Mouse (Mus musculus): ENCODE measurements at regions not wholly inside any gene's neighbourhood (a gene's known extent, or its start where the extent isn't known, plus 50 kb on each side); places are given as distances from the start of the nearest gene placed in this dataset.

DNA sequence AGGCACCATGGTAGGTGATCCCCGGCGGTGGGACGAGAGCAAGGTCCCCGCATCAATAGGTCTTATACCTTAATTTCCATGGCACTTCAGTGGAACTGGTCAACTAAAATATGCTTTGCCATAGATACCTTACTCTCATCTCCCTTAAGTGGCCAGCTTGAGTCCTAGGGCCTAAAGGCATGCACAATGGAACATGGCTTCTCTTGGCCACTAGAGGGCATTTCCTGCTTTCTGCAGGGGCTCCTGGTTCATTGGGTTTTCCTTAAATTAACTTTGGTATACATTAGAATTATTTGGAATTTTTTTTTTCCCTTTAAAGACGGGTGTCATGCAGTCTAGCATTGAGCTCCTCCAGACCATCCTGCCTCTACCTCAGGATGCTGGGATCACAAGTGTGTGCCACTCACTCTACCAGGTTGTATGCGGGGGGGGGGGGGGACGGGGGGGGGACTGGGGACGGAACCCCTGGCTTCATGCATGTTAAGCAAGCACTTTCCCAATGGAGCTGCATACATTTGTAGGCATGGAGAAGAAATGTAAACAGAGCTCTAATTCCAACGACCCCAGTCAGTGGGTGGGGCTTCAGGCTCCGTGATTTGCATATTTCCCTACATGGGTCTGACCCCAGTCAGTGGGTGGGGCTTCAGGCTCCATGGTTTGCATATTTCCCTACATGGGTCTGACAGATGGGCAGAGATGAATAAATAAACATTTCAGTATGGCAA, 113.4 kb upstream of the Cpm start:
- no peak for DNase-seq (ENCODE audit: low spot score in 2 of 2)

DNA sequence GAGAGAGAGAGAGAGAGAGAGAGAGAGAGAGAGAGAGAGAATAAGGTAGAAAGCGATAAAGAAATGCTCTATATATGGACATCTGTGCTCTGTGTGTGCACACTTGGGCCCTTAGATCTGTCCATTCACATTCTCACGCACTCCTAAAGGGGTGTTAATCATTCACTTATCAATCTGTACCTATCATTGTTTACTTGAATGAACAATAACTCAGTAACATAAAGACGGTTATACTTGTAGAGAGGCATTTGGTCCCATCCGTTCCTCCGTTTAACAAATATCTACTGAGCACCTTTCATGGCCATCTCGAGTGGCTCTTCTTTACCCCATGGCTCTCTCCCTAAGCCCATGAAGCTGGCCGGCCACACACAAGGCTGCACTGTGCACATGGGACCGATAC, 114.3 kb upstream of the Cpm start:
- DNase-seq (ENCODE audit: low spot score in 2 of 2), result no peak

DNA sequence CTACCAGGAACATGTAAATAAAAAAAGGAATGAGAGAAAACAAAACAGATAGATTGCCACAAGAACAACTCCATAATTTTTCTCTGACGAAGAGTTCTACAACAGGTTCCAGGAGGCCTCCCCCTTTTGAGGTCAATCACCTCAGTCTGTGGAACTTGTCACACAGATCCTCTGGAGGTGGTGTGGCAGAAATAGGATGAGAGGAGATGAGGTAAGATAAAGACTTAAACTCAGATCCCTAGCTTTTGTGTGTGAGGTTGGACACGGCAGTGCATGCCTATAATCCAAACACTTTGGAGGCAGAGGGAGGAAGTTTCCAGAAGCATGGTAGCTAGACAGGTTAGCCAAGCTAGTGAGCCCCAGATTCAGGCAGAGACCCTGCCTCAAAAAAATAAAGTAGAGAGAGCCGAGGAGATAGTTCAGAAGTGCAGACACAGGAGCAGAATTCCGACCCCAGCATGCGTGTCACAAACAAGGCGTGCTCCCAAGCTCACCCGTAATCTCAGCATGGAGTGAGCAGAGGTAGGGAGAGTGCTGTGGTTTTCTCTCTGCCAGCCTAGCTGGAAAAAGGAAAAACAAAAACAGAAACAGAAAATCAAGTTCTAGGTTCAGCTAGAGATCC, 115.3 kb upstream of the Cpm start:
- no peak for DNase-seq (ENCODE audit: low spot score in 2 of 2)

DNA sequence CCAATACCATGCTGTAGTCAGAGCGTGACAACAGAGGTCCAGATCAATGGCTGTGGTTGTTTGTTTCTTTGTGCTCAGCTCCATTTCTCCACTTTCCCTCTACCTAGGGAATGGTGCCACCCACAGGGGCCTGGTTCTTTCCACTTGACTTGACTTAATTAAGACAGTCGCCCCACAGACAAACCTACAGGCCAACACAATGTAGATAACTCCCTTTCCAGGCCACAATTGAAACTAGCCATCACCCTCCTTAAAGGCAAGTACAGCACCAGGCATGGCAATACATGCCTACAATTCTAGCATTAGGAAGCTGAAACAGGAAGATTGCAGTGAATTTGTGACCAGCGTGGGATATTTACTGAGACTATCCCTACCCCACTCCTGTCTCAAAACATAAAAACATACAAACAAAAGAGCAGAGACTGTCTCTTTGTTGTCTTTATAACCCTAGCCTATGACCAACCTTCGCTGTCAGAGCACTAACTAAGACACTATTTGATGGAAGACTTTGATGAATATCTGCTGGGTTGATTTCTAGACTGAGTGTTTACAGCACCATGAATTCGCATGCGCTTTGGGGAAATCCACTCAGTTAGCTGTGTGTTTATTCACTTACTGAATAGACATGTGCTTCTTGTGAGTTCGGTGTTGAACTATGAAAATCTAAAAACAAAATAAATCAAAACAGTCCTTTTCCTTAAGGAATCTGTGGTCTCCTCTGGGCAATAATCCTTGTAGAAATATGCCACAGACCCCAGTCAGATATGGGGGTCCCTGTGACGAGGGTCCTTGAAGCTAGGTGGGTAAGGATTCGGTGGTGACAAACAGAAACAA, 116.7 kb upstream of the Cpm start:
- no peak for DNase-seq (ENCODE audit: low spot score in 2 of 2)

DNA sequence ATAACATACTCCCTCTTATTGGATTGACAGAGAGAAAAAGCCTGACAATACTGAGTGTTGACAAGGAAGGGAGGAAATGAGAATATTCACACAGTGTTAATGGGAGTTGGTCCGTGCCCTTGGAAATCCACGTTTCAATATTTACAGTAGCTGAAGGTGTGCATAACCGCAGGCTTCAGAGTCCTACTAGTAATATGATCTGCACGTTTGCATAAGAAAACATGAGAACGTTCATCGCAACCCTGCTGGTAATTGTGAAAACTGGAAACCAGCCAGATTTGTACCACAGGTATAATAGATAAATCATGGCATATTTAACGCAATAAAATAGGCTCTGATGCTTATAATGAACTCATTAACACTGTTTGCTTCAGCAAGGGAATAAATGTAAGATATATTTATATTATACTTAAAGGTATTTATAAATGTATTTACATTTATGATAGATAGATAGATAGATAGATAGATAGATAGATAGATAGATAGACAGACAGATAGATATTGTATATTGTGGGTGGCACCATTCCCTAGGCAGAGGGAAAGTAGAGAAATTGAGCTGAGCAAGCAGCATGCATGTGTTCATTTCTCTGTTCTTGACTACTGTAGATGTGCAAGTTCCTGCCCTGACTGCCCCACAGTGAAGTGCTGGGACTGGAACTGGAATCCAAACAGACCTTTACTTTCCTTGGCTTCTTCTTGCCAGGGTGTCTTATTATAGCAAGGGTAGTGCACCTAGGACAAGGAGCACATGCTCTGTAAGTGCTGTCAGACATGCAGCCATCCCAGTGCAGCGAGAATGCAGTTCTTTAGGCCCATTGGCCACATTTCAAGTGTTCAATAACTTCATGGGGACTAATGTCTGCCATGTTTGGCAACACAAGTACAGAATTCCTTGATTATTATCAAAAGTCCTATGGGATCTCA, 117.6 kb upstream of the Cpm start:
- no peak for DNase-seq (ENCODE audit: low spot score in 2 of 2)

DNA sequence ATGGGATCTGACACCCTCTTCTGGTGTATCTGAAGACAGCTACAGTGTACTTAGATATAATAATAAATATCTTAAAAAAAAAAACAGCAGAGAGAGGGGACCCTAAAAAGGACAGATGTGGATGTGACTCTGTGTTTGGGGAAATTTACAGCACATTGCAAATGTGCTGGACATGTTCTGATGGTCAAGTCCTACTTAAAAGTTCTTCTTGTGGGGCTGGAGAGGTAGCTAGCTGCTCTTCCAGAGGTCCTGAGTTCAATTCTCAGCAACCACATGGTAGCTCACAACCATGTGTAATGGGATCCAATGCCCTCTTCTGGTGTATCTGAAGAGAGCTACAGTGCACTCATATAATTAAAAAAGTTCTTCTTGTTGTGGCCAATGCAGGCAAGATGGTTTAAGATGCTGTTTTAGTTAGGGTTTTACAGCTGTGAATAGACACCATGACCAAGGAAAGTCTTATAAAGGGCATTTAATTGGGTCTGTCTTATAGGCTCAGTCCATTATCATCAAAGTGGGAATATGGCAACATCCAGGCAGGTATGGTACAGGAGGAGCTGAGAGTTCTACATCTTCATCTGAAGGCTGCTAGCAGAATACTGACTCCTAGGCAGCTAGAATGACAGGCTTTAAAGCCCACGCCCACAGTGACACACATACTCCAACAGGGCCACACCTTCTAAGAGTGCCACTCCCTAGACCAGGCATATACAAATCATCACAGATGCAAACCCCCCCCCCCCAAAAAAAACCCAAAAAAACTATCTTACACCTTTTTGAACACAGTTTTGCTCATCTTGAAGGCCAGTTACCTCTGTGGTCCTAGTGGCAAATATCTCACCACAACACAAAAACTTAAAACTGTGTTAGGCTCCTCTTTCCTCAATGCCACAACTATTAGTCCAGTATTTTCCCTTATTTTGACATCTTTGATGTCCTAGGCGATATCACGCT, 118.5 kb upstream of the Cpm start:
- DNase-seq (ENCODE audit: low spot score in 2 of 2), result no peak

DNA sequence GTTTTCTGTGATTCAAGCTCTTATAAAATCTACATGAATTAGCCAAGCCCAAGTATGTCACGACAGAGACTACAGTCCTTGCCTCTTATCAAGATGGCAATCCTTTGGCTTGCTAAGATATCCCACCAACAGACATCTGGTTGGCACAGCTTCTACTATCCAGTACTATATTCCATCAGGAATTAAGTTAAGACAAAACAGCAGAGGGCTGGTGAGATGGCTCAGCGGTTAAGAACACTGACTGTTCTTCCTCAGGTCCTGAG, 119.1 kb upstream of the Cpm start:
- no peak for DNase-seq (ENCODE audit: low spot score in 2 of 2)

DNA sequence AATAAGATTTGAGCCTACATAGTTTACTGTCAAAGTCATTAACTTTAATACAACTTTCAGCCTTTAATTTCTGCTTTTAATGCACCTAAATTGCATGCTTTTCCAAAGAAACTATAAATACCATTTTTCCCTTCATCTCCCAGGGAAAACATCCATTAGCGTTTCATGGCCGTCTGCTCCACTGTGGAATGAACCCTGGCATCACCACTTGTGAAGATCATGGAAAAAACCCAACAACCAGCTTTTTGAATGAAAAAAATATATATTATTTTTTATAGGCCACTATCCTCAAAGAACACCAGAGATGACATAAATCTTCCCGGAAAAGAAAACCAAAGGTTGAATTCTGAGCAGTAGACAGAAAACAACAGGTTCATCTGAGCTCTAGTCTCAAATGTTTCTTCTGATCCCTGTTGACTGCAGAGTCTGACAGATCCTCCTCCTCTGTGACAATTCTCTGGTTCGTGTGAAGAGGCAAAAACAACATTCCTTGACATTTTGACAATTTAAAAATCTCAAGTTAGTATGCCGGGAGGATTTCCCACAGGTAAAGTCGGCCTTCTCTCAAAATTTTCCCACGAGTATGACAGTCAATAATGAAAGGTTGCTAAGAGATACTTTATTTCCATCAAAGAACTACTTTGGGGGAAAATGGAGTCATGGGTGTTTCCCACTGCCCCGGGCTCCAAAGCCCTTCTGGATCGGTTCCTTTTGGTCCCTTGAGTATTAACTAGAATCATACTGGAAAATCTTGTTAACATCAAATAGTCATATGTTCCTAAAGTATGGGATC, 119.7 kb upstream of the Cpm start:
- DNase-seq (ENCODE audit: low spot score in 2 of 2), result no peak

DNA sequence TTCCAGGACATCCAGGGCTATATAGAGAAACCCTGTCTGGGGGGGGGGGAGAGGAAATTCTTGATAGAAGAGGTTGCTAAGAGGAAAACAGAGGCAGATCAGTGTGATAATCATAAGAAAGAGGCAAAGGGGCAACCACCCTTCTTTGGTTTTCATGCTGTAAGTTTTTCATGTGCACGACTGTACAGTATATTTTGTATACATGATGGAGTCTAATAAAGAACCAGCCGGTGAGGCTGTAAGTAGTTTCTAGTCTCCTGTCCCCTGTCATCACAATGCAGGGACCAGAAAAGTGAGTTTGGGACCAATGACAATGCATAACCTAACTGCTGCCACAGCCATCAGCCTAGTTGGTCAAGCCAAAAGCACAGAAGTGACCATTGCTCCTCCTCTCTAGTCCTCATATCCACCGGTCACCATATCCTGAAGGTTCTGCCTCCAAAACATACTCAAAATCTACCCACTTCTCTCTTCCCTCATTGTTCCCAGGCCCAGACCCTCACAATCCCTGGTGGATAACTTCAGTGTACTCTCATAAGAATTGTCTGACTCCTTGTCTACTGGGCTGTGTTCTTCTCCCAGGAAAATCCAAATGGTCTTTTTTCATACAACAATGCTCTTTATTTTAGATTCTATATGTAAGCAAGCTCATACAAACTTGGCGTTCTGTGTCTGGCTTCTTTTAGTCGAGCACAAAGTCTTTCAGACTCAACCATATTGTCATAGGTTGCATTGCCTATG, 122.9 kb upstream of the Cpm start:
- no peak for DNase-seq (ENCODE audit: low spot score in 2 of 2)

DNA sequence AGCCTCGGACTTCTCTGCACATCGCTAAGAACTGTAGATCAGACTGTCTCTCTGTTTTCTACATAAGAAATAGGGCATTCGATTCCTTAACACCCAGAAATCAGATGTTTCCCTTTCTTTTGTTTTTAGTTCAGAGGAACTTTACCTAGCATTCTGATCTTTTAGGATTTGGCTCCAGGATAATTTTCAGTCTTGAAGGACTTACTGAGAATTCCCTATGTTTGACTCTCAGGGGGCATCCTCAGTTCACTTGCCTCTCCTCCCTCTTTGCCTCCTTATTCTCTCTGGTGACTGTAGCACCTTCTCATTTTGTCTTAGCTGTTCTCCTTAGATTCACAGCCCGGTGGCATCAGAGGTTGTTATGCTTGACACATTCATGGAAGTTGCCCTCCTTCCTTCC, 123.8 kb upstream of the Cpm start:
- no peak for DNase-seq (ENCODE audit: low spot score in 2 of 2)

DNA sequence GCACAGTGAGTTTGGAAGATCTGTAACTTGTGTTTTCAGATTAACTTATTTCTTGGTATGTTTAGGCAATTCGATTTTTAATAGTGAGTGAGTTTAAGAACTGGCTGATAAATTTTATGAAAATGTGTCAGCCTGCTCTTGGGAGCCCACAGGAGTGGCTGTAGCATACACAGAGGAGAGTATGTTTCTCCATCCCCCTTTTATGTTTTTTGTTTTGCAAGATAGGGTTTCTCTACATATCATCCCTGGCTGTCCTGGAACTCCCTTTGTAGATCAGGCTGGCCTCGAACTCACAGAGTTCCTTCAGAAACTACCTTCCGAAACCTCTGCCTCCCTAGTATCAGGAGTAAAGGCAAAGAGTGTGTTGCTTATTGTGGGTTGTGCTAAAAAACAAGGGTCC, 124.2 kb upstream of the Cpm start:
- DNase-seq (ENCODE audit: low spot score in 2 of 2), result no peak

DNA sequence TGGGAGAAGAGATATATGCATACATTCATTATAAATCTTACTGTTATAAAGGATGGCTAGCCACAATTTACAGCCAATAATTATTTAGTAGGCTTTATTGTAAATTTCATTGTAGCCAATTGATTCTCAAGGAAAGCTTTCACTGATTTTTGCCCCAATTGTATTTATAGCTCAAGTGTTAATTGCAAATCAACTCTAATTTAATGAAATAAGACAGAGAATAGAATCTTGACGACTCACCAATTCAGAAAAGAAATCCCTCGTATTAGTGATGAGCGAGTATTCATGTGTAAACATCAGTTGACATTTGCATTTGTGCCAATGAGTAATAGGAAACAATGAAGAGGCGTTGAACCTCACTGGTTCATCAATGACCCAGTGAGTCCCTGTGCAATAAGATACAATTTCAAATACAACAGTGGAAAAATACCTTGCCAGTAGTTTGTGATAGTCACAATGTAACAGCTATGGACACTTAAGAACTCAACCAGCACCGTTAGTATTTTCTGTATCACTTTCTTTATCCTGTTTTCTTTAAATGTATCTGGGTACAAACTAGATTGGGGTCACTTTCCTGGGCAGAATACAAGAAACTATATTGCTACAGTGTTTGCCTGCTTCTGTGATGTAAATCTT, 124.6 kb upstream of the Cpsf6 start:
- DNase-seq (ENCODE audit: low spot score in 2 of 2), result no peak

DNA sequence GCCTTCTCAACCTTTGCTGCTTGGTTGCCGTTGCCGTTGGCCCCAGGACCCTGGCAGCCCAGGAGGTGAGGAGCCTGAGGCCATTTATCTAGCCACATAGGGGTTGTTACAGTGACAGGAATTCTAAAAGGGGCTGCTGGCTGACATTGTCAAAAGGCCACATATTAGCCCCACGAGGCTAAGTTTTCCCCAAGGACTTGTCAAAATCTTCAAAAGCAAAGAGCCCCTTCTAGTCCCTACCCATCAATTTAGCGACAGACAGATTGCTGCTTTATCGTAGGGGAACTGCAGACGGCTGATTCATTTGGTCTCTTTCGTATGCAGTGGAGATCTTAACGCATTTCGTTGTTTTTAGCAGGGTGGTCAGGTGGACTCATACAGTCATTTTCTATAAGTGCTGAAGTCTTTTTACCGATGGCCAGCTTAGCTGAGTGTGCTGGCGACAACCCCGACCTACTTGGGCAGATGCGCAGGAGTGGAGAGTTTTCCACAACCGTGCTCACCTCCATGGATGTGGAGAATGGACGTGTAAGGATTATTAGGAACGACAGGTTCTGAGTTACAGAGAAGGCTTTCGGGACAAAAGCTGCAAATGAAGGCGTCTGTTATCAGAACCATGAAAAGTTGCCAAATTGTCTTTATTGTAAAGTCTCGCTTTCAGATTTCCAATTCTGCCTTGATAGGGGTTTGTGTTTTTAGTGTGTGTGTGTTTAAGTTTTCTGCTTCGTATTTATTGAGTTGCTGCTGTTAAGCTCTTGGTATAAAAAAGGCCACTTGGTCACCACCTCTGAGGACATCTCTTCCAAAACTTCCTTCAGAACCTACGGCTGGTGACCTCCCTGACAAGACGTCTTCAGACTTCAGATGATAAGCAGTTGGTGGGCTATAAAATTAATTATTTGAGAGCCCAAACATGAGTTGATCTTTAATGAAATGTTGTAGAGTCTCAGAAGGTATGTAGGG, 123.7 kb upstream of the Cpsf6 start:
- DNase-seq (ENCODE audit: low spot score in 2 of 2), result no peak

DNA sequence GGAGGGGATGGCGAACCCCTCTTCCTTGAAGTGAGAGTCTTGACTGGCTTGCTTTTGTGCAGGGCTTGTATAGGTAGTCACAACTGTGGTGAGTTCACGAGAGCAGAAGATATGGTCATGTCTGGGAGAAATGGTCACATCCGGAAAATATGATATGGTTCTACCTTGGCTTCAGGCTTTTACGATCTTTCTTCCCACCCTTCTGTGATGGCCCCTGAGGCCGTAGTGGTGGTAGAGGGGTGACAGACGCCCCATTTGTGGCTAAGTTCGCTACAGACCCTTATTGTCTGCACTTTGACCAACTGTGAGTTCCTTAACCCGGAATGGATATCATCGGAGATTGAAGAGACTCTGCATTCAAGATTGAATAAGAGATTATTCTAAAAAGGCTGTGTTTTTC, 122.9 kb upstream of the Cpsf6 start:
- DNase-seq (ENCODE audit: low spot score in 2 of 2), result no peak

DNA sequence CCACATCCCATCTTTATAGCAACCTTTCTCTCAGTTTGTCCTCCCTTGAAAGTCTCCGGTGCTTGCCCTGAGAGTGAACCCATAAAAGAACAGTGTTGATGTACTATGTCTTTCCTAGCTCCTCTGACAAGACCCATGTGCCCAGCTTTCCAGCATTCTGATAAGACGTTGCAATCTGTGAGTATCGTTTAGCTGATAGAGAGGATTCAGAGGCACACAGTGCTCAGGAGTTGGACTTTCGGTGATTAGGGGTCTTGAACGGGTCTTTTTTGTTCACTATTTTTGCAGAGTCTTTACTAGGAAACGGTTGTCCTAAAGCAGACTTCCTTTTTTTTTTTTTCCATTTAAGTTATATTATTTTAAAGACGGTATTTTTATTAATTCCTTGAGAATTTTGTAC, 122.3 kb upstream of the Cpsf6 start:
- DNase-seq (ENCODE audit: low spot score in 2 of 2), result no peak

DNA sequence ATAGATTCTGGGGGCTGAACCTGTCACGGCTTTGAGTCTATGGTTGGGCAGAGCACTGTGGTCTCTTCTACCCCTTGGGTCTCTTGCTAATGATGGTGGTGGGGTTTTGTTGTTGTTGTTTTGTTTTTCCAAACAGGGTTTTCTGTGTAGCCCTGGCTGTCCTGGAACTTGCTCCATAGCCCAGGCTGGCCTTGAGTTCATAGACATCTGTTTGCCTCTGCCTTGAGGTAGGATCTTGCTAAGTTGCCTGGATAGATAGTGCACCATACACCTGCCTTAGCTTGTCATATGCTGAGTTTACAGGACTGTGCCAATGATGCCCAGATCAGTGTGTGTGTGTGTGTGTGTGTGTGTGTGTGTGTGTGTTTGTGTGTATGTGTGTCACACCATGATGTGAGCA, 121.6 kb upstream of the Cpsf6 start:
- DNase-seq (ENCODE audit: low spot score in 2 of 2), result no peak

DNA sequence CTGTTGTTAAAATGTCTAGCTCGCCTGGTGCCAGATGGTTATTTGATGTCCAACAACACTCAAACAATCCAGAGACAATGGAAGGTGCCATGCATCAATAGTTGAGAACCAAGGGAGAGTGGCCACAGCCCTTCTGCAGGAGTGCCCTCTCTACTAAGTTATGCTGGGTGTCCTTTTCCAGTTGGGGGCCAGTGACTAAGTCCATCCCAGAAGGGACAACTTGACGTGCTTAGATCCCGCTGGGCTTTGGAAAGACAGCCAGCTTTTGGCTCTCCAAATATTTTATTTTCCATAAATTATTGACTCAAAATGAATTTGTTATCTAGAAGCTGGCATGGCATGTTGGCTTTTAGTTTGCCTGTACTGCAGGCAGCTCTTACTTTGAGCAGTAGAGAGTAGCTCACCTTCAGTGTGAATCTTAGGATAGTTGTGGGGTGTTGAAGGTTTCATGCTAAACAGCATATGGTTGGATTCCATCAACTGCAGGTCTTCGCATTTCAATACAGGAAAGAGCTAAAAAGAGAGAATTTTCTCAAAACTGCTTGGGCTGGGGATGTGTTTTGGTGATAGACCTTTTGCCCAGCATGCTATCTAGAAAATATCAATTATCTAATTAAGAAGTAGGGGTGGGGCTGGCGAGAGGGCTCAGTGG, 120.8 kb upstream of the Cpsf6 start:
- no peak for DNase-seq (ENCODE audit: low spot score in 2 of 2)

Measured in frontal cortex, postnatal 10 days (tissue).